Mouse (Mus musculus) left cerebral cortex, postnatal 25 days (tissue): ENCODE results near the gene Rpl14. TPM values are rescaled to one million over a fixed set of nuclear protein-coding genes. Genes with fewer than 3 reads are reported as not detected.
A peak's percentile ranks its signal among the peaks of the same experiment; 100 is the strongest.

ENCODE experiments used
- DNase-seq, 2 experiments: peaks; one replicate each; pipeline ENCODE4 v3.0.0; 2022; ENCODE audit warnings: low spot score in 2 of 2, mixed read lengths in 1 of 2
- intact Hi-C: fragments of 180-260 bp; cut with DNase I; formaldehyde crosslinking; loops from one replicate; pipeline ENCODE4 v1.15.1; 2025
- total RNA-seq, 2 experiments: library from RNA; stranded (reverse); gene quantifications; 2 replicates each; pipeline ENCODE4 v1.2.3; 2021

The Rpl14 gene
- total RNA-seq, 2 experiments from 2014 or later = 244 to 268 TPM

GRCm38 (mm10) chr9:120601488-120602171, 30.4 kb downstream of the Rpl14 start:
- intact Hi-C loops = loop anchor here (1.0 to 10.0 kb wide), 5 partner anchors 56 to 639 kb away; no protein-coding TSS in a partner anchor
- peak; percentile 71 to 73 for DNase-seq

GRCm38 (mm10) chr9:120602172-120602838, 31.1 kb downstream of the Rpl14 start:
- intact Hi-C loops = loop anchor here (1.0 to 10.0 kb wide), 4 partner anchors 55 to 505 kb away; no protein-coding TSS in a partner anchor
- peak in 1 of 2 experiments; percentile 25 for DNase-seq

GRCm38 (mm10) chr9:120602839-120603511, 31.7 kb downstream of the Rpl14 start:
- intact Hi-C loops = loop anchor here (1.0 to 10.0 kb wide), 4 partner anchors 54 to 504 kb away; no protein-coding TSS in a partner anchor
- peak; percentile 87 to 89 for DNase-seq

GRCm38 (mm10) chr9:120603512-120603908, 32.3 kb downstream of the Rpl14 start:
- DNase-seq = no peak
- intact Hi-C loops = loop anchor here (5.0 to 10.0 kb wide), 3 partner anchors 54 to 504 kb away; no protein-coding TSS in a partner anchor

GRCm38 (mm10) chr9:120603956-120604355, 32.7 kb downstream of the Rpl14 start:
- intact Hi-C loops = loop anchor here (5.0 to 10.0 kb wide), 3 partner anchors 53 to 503 kb away; no protein-coding TSS in a partner anchor
- no peak for DNase-seq

- intact Hi-C loops = no loop called here
- no peak for DNase-seq
Observed at GRCm38 (mm10) chr9:120611055-120611454, 39.8 kb downstream of the Rpl14 start.

- intact Hi-C loops = no loop called here
- no peak for DNase-seq
Observed at GRCm38 (mm10) chr9:120614059-120614458, 42.8 kb downstream of the Rpl14 start.

GRCm38 (mm10) chr9:120618101-120618500, 46.9 kb downstream of the Rpl14 start:
- intact Hi-C loops = no loop called here

GRCm38 (mm10) chr9:120619347-120619708, 48.1 kb downstream of the Rpl14 start:
- DNase-seq = no peak
- intact Hi-C loops = no loop called here

More at GRCm38 (mm10) chr9:120618101-120618500, 46.9 kb downstream of the Rpl14 start:
- no peak for DNase-seq

GRCm38 (mm10) chr9:120619709-120620408, 48.6 kb downstream of the Rpl14 start:
- intact Hi-C loops = no loop called here
- peak; percentile 53 to 61 for DNase-seq

GRCm38 (mm10) chr9:120620409-120620745, 49.1 kb downstream of the Rpl14 start:
- intact Hi-C loops = no loop called here
- DNase-seq = no peak

Other genes starting within 250 kb of the Rpl14 start
- 100 to 1,000 TPM; 160 to 173 TPM for gene Eif1b, start 79.2 kb upstream of the Rpl14 start, total RNA-seq
- gene Entpd3, start 31.6 kb upstream of the Rpl14 start, total RNA-seq = 1 to 10 TPM; 4.5 to 8.5 TPM